Comparison of ENCODE assay signal across 14 mouse cellular contexts in genomic region chr2:4621471-4621985, GRCm38 (mm10). TPM values are rescaled to one million over a fixed set of nuclear protein-coding genes. Genes with fewer than 3 reads are reported as not detected.
A peak's percentile ranks its signal among the peaks of the same experiment; 100 is the strongest.
DNase-seq lines count a peak whose midpoint lies in the region; ATAC-seq and TF ChIP-seq lines count a peak whose summit lies in the region.
"Had no signal": no experiment of that assay in that cellular context is flagged by ENCODE, and none has a peak within 500 bp of the region (broad histone marks: within the 10 kb centered on the region; RNA-seq: fewer than 3 reads in every experiment).

No protein-coding gene starts in this region.

- H3K4me3 ChIP-seq in layer of hippocampus, adult 2 months: no peak overlapping the region
- no peak overlapping the region for H3K4me3 ChIP-seq in heart, embryonic 14.5 days (ENCODE audit: control insufficient read depth in 1 of 2, insufficient read depth in 1 of 2, low read depth in 1 of 2, low read length in 2 of 2)
- H3K4me3 ChIP-seq in hindbrain, embryonic 12.5 days: no peak overlapping the region
- H3K4me3 ChIP-seq: forebrain, embryonic 12.5 days; midbrain, embryonic 13.5 days; neural tube, embryonic 12.5 days had no signal

- no peak for ATAC-seq in heart, embryonic 14.5 days (ENCODE audit: insufficient number of reproducible peaks, insufficient read depth, low FRiP score, low read depth)
- ATAC-seq in hindbrain, embryonic 12.5 days (ENCODE audit: low FRiP score): no peak
- ATAC-seq: liver, postnatal 0 days; midbrain, embryonic 13.5 days had no signal

- H3K9me3 ChIP-seq in heart, embryonic 14.5 days (ENCODE audit: control insufficient read depth, low read length): no peaks in the 10 kb centered on the region
- no peaks in the 10 kb centered on the region for H3K9me3 ChIP-seq in hindbrain, embryonic 12.5 days (replicated peaks)
- H3K9me3 ChIP-seq: forebrain, embryonic 12.5 days; midbrain, embryonic 13.5 days; neural tube, embryonic 12.5 days had no signal

- peak; percentile 35 for DNase-seq in gastrocnemius, adult 18-20 months (ENCODE audit: low spot score)
- no peak for DNase-seq in gastrocnemius, postnatal 25 days
- DNase-seq in layer of hippocampus, adult 2 months (ENCODE audit: low spot score in 2 of 2): no peak
- no peak for DNase-seq in layer of hippocampus, postnatal 14 days (ENCODE audit: low spot score in 2 of 2)
- DNase-seq in skeletal muscle tissue, adult 2 months (ENCODE audit: low read depth, low spot score): peak; percentile 38
- DNase-seq in right cerebral cortex, postnatal 14 days: no peak
- DNase-seq: kidney, adult 9 months; liver, postnatal 0 days; right cerebral cortex, adult 18-20 months had no signal

- no peak overlapping the region for H3K4me2 ChIP-seq in heart, embryonic 14.5 days (ENCODE audit: low read length)
- H3K4me2 ChIP-seq in hindbrain, embryonic 12.5 days (replicated peaks): no peak overlapping the region
- H3K4me2 ChIP-seq: forebrain, embryonic 12.5 days; midbrain, embryonic 13.5 days; neural tube, embryonic 12.5 days had no signal

- peak overlapping the region; percentile 28; the same call in 1 of the 2 replicates for H3K27ac ChIP-seq in layer of hippocampus, adult 2 months
- peak overlapping the region; percentile 49 to 72; a peak in 3 of 4 replicates for H3K27ac ChIP-seq in heart, embryonic 14.5 days (replicated peaks in 1 of 2; ENCODE audit: control insufficient read depth in 1 of 2, insufficient read depth in 1 of 2, low read depth in 2 of 2, low read length in 2 of 2)
- no peak overlapping the region for H3K27ac ChIP-seq in hindbrain, embryonic 12.5 days
- H3K27ac ChIP-seq: forebrain, embryonic 12.5 days; midbrain, embryonic 13.5 days; neural tube, embryonic 12.5 days had no signal

- WGBS in heart, embryonic 14.5 days: 73% methylated on average over 3 of the region's 3 CpGs
- WGBS in hindbrain, embryonic 12.5 days: 82% methylated on average over 3 of the region's 3 CpGs

- H3K9ac ChIP-seq in heart, embryonic 14.5 days (ENCODE audit: low read length): no peak overlapping the region
- H3K9ac ChIP-seq in hindbrain, embryonic 12.5 days: no peak overlapping the region
- H3K9ac ChIP-seq: forebrain, embryonic 12.5 days; liver, postnatal 0 days; midbrain, embryonic 13.5 days; neural tube, embryonic 12.5 days had no signal

- no peaks in the 10 kb centered on the region for H3K27me3 ChIP-seq in heart, embryonic 14.5 days (ENCODE audit: control insufficient read depth, insufficient read depth, low read length)
- H3K27me3 ChIP-seq in hindbrain, embryonic 12.5 days: no peaks in the 10 kb centered on the region
- H3K27me3 ChIP-seq: forebrain, embryonic 12.5 days; midbrain, embryonic 13.5 days; neural tube, embryonic 12.5 days had no signal

- peaks cover 26% of the 10 kb centered on the region for H3K36me3 ChIP-seq in heart, embryonic 14.5 days (ENCODE audit: control insufficient read depth, insufficient read depth, low read length)
- H3K36me3 ChIP-seq in hindbrain, embryonic 12.5 days: peaks cover 17% of the 10 kb centered on the region

- H3K4me1 ChIP-seq in heart, embryonic 14.5 days (ENCODE audit: control insufficient read depth in 2 of 2, insufficient read depth in 2 of 2, low read length in 2 of 2): peaks cover 0 to 2% of the 10 kb centered on the region in 2 experiments; a peak in 1 of 4 replicates
- H3K4me1 ChIP-seq in hindbrain, embryonic 12.5 days: 0 out of 2 replicates have a peak, but pooled peaks cover 2% of the 10 kb centered on the region
- H3K4me1 ChIP-seq: neural tube, embryonic 12.5 days had no signal

- TF ChIP-seq CTCF in layer of hippocampus, adult 2 months (conservative IDR thresholded peaks at IDR 0.05): no peak

RNA-seq across cellular contexts. Expression of gene Prpf18, which starts 30.4 kb away (rescaled TPM):
- total RNA-seq in gastrocnemius, adult 18-20 months (2021): 10 to 100 TPM; 39.3 to 42.0 TPM
- total RNA-seq in gastrocnemius, postnatal 25 days (2021): 10 to 100 TPM; 32.2 to 37.3 TPM
- total RNA-seq in layer of hippocampus, adult 2 months (2021): 10 to 100 TPM; 48.2 to 50.4 TPM
- 10 to 100 TPM; 36.7 to 44.1 TPM for total RNA-seq in layer of hippocampus, postnatal 14 days (2021)
- polyA plus RNA-seq in heart, embryonic 14.5 days (2014; fragmentation: Nextera tagmentation; extraction: Ambion mirVana): 27.7 and 27.8 TPM in 2 replicates
- 50.1 and 56.9 TPM in 2 replicates for polyA plus RNA-seq in hindbrain, embryonic 12.5 days (2016; fragmentation: Nextera tagmentation; extraction: Ambion mirVana)

Comparison
In these comparisons a context has a peak if more than half of its experiments do, and no peak if none do; other contexts are left out.
1. DNase-seq: peak in gastrocnemius, adult 18-20 months (single experiment) and skeletal muscle tissue, adult 2 months (single experiment); none in gastrocnemius, postnatal 25 days (single experiment), layer of hippocampus, adult 2 months (0 of 2), layer of hippocampus, postnatal 14 days (0 of 2) and right cerebral cortex, postnatal 14 days (single experiment).